Mouse (Mus musculus): Measurements from ENCODE around the gene Sgk2. TPM values are rescaled to one million over a fixed set of nuclear protein-coding genes. Genes with fewer than 3 reads are reported as not detected.

Gene Sgk2
- polyA plus RNA-seq, 2 experiments from 2014 or later = not detected

- ATAC-seq = no peak
Observed at GRCm38 (mm10) chr2:163061203-163062118, 74.3 kb downstream of the Sgk2 start.

GRCm38 (mm10) chr2:163062119-163062508, 75.0 kb downstream of the Sgk2 start:
- no peak for ATAC-seq

Other genes with a start within 250 kb of the Sgk2 start
- gene Srsf6, start 55.8 kb upstream of the Sgk2 start, polyA plus RNA-seq (2017; shearing (Covaris generic)) = 10 to 100 TPM; 21.3 to 37.8 TPM
- under 1 TPM in 1 of 2 experiments, not detected in 1; 0.15 TPM for gene L3mbtl1, start 43.9 kb upstream of the Sgk2 start, polyA plus RNA-seq (2017; shearing (Covaris generic))
- gene Ift52, start 30.0 kb downstream of the Sgk2 start, polyA plus RNA-seq (2017; shearing (Covaris generic)) = 10 to 100 TPM; 63.3 to 68.6 TPM
- gene Mybl2, start 67.4 kb downstream of the Sgk2 start, polyA plus RNA-seq (2017; shearing (Covaris generic)) = 1 to 10 TPM; 3.4 to 4.4 TPM
- gene Gtsf1l, start 100.5 kb downstream of the Sgk2 start, polyA plus RNA-seq (2017; shearing (Covaris generic)) = not detected
- 1 to 10 TPM; 6.4 to 6.5 TPM for gene Tox2, start 215.8 kb downstream of the Sgk2 start, polyA plus RNA-seq (2017; shearing (Covaris generic))